Mouse (Mus musculus) myocyte (in vitro differentiated cells): ENCODE measurements around the gene Pip5kl1.

Experiments used
- CEBPB ChIP-seq: IDR thresholded peaks from 2 replicates; pipeline ENCODE4 v1.6.1; 2011; ENCODE audit warnings: mild to moderate bottlenecking, moderate library complexity; ENCODE audit not compliant: poor library complexity, insufficient read depth, severe bottlenecking
- MAX ChIP-seq: IDR thresholded peaks from one replicate; pipeline ENCODE4 v1.6.1; 2011; ENCODE audit warnings: low read depth, mild to moderate bottlenecking, control low read depth
- MYOG ChIP-seq, 3 experiments: IDR thresholded peaks; one replicate each; pipeline ENCODE4 v1.6.1; 2011; ENCODE audit warnings: control low read depth in 2 of 3, low read depth in 2 of 3, mild to moderate bottlenecking in 2 of 3; ENCODE audit not compliant: insufficient read length in 2 of 3, control insufficient read depth in 1 of 3, insufficient read depth in 1 of 3
- POLR2A ChIP-seq: IDR thresholded peaks from one replicate; pipeline ENCODE4 v1.6.1; 2011; ENCODE audit warnings: low read depth, mild to moderate bottlenecking, control low read depth, moderate library complexity; ENCODE audit not compliant: insufficient read length
- POLR2AphosphoS2 ChIP-seq: IDR thresholded peaks from one replicate; pipeline ENCODE4 v1.6.1; 2011; ENCODE audit warnings: low read depth, control low read depth; ENCODE audit not compliant: insufficient read length
- SRF ChIP-seq: IDR thresholded peaks from one replicate; pipeline ENCODE4 v1.6.1; 2011; ENCODE audit warnings: low read depth; ENCODE audit not compliant: control insufficient read depth, insufficient read length
- TCF12 ChIP-seq: IDR thresholded peaks from one replicate; pipeline ENCODE4 v1.6.1; 2011; ENCODE audit warnings: mild to moderate bottlenecking, control low read depth; ENCODE audit not compliant: poor library complexity, insufficient read depth, severe bottlenecking

- TF ChIP-seq CEBPB (no peak), POLR2A (no peak), POLR2AphosphoS2 (no peak), MYOG (IDR thresholded peaks at IDR 0.05; ENCODE audit: control insufficient read depth in 1 of 3, insufficient read depth in 1 of 3, insufficient read length in 2 of 3, low read depth in 2 of 3) (no peak), TCF12 (no peak), SRF (no peak), MAX (no peak)
Measured at GRCm38 (mm10) chr2:32576532-32576931, 1.9 kb downstream of the Pip5kl1 start.
